Mouse (Mus musculus) frontal cortex, postnatal 36 days (tissue): Measurements from ENCODE around the gene Ccdc184.

ENCODE experiments used
- DNase-seq, 2 experiments: peaks; one replicate each; pipeline ENCODE4 v3.0.0; 2022; ENCODE audit warnings: low spot score in 2 of 2

Ccdc184 gene

GRCm38 (mm10) chr15:98166963-98167644, at the start of gene Ccdc184:
Gene Ccdc184 (plus strand): TSS chr15:98167158.
- peak; percentile 26 to 44 for DNase-seq

DNA sequence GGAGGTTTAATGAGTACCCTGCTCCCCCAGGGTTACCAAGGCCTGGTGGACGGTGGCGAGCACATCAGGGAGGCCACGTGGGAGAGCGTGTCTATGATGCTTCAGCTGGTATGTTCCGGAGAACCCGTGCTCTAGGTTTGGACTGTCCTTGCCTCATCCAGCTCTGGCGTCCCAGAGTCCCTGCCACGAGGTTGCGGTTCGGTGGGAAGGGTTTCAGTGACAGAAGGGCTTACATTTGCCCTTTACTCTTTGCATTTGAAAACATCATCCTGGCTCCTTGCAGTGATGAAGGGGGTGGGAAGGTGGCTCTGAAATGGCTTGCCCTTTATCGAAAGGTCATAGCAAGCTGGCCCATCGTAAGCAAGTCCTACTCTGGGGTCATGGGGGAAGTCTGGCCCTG, 47.6 kb upstream of the Ccdc184 start:
- DNase-seq: no peak

GRCm38 (mm10) chr15:98120831-98121230, 46.1 kb upstream of the Ccdc184 start:
- no peak for DNase-seq

DNA sequence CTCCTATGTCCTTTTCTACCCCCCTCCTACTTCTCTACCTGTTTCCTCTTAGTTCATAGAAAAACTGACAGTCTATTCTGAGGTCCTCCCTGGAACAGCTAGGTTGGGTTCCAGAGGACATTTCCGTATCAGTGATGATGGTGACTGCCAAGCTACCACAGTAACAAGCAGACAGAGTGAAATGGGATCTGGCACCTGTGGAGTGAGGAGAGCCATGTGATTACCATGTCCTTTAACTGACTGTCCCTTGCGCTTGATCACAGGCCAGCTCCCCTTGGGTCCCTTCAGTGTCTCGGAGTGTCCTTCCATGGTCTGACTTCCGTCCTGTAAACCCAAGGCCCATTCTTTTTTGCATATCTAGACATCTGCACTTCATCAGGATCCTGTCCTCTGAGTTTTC, 36.0 kb upstream of the Ccdc184 start:
- no peak for DNase-seq

- no peak for DNase-seq
Measured at GRCm38 (mm10) chr15:98131451-98131850, 35.5 kb upstream of the Ccdc184 start.

- no peak for DNase-seq
Measured at GRCm38 (mm10) chr15:98131942-98132655, 34.9 kb upstream of the Ccdc184 start.

DNA sequence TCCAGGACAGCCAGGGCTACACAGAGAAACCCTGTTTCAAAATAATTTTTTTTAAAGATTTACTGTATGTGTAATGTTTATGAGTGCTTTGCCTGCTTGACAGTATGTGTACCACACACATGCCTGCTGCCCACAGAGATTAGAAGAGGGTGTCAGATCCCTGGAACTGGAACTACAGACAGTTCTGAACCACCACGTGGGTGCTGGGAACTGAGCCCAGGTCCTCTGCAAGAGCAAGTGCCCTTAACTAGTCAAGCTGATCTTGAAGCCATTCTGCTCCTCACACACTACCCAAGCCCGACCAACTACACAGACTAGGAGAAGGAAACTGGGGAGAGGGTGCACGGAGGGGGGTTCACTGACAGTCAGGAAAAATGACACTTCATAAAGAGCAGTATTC, 33.5 kb upstream of the Ccdc184 start:
- no peak for DNase-seq

GRCm38 (mm10) chr15:98134034-98134433, 32.9 kb upstream of the Ccdc184 start:
- no peak for DNase-seq

GRCm38 (mm10) chr15:98134666-98135065, 32.3 kb upstream of the Ccdc184 start:
- no peak for DNase-seq

DNA sequence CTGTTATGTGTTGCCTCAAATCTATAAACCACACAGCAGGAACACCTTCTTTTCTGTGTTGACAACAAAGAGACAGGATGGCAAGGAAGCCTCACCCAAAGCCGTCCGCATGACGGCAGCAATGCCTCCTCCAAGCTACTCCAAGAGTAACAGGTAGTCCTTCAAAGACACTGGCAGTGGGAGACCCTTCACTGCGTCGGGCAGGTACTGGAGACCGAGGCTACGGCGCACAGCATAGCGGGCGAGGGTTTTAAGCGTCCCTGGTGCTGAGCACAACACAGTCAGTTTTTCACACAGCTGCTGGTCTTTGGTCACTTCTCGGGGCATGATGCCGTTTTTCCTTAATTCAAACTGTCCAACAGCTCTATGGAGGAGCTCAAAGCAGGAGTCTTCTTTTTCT, 31.3 kb upstream of the Ccdc184 start:
- no peak for DNase-seq

- no peak for DNase-seq
Measured at GRCm38 (mm10) chr15:98136871-98137270, 30.1 kb upstream of the Ccdc184 start.

- no peak for DNase-seq
Measured at GRCm38 (mm10) chr15:98139763-98140162, 27.2 kb upstream of the Ccdc184 start.

DNA sequence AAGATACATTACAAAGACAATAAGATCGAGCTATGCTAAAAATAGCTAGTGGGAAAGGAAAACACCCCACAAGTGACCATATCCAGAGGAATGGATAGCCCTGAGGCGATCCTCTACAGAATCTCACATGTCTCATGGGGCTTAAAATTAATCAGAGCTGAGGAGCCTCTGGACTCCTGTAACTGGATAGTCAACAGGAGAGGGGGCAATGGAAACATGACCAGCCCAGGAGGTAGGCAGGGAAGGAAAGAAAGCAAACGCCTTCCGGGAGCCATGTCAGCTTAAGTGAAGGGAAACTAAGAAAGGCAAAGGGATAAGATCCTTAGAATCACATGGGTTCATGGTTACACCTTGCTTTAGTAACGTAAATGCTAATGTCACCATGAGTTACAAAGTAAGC, 26.1 kb upstream of the Ccdc184 start:
- DNase-seq: no peak

GRCm38 (mm10) chr15:98142515-98142914, 24.4 kb upstream of the Ccdc184 start:
- no peak for DNase-seq

DNA sequence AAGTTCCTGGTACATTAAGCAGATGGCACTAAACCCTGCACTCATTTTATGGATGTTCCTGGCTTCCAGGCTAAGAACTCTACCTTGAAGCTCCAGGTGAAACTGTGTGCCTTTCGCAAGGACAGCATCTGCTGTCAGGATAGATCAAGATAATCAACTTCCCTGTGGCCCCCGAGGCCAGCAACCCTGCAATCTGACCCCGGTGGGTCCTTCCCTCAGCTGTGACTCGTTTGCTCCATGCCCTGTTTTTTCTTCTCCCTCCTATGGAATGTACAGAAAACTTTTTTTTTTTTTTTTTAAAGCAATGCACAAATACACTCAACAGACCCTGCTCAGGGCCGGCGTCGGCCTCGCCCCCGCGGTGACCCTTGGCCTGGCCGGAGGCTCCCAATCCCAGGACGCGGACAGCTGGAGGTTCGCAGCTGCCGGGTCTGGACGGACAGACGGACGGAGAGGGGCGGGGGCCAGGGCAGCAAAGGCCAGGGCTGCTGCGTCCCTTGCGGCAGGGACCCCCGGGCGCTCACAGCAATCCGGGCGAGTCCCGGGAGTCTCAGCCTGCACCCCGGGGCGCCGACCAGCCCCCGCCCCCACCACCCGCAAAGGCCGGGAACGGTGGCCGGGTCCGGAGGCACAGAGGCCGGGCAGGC, 22.0 kb upstream of the Ccdc184 start:
- no peak for DNase-seq

DNA sequence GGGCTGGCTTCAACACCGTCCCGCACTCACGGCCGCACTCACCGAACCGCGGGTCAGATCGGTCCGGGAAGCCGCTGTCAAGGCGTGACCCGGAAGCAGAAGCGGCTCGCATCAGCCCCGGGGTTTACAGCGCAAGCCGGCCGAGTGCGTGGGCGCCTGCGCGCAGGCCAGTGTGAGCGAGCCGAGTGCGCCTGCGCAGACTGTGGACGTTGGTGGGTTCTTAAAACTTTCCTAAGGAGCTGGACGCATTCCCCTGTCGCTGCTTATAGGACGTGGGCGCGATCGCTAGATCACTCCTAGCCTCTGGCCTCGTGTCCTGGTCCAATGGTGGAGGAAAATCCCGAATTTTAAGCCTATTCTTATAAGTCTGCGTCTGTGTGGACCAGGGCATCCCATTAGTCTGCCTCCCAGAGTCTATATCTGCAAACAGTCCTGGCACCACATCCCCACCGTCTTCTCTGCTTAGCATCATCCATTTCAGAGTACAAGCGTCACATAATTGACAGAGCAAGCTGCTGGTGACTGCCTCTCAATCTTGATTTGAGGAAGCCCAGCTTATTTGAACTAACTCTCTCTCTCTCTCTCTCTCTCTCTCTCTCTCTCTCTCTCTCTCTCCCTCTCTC, 21.3 kb upstream of the Ccdc184 start:
- DNase-seq: peak; percentile 92 to 96

DNA sequence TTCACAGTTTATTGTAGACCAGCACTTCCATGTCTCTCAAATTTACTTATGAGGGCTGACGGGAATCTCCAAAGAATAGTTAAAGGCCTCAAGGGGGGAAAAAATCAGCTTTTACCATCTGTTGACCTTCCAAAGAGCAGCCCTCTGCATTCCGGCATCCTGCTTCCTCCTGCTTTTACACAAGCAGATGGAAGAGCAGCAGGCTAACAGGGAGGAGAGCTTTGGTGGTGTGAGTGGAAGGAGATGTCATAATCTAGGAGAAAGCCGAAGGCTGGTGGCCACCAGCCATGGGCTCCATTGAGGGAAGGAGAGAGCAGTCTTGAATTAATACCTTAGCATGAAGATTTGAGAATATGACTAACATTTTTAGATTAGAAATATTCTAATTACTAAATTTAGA, 18.6 kb upstream of the Ccdc184 start:
- DNase-seq: no peak

DNA sequence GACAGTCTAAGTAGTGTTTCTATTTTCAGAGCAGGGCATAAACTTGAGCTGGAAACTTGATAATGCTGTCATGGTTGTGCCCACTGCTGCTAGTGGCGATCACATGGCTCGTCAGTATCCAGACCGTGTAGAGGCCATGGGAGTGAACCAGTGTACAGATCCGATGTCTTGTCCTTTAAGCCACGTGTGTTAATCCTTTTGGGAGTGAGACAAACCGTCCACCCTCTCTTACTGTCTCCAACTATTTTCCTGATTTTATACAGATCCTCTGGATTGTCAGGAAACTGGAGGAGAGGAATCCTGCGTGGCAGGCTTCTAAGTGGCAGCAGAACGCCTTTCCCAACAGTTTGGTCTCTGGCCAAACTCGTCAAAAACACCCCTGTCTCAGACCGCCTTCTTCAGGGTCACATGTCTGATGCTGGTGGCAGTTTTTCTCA, 17.8 kb upstream of the Ccdc184 start:
- DNase-seq: no peak

DNA sequence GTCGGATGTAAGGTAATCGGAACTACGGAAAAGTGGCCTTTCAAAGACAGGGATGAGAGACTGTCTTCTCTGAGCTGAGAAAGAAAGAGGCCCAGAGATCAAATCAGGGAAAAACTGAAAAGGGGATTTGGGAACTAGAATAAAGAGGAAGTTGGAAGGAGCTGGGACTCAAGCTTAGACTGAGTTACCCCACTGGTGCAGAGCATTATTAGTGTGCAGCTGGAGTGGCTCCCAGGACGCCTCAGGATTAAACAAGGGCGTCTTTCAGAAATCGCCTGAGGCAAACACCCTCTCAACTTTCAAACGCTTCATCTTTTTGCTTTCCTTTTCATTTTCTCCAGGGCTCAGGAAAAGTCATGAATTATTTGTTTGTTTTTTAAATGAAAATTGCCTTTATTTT, 14.0 kb upstream of the Ccdc184 start:
- DNase-seq: no peak

DNA sequence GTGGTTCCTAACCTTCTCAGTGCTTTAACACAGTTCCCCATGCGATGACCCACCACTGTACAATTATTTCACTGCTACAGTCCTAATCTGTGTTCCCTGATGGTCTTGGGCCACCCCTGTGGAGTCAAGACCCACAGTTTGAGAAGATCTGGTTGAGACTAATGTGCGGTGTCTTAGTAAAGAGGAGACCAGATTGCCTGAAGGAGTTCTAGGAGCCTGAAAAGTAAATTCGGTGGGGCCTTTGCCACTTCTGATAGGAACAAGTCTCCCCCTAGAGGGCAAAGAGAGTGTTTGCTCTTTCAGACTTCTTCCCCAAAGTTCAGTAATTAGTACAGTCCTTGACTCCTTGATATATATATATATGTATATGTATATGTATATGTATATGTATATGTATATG, 13.3 kb upstream of the Ccdc184 start:
- peak in 1 of 2 experiments; percentile 38 for DNase-seq

- DNase-seq: no peak
Measured at GRCm38 (mm10) chr15:98154146-98154545, 12.8 kb upstream of the Ccdc184 start.

DNA sequence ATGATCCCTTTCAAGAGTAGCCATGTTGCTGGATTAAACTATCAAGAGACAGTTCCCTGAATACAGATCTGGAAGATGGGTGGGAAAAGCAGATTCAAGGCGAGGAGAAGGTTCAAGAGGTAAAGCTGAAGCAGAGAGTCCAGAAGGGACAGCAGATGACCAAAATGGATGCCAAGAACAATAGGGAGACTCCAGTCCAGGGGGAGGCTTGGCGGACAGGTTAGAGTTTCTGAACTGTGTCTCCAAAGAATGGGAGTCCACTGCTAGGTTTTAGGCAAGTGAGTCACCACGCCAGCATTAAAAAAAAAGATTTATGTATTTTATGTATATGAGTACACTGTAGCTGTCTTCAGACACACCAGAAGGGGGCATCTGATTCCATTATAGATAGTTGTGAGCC, 12.3 kb upstream of the Ccdc184 start:
- DNase-seq: no peak

DNA sequence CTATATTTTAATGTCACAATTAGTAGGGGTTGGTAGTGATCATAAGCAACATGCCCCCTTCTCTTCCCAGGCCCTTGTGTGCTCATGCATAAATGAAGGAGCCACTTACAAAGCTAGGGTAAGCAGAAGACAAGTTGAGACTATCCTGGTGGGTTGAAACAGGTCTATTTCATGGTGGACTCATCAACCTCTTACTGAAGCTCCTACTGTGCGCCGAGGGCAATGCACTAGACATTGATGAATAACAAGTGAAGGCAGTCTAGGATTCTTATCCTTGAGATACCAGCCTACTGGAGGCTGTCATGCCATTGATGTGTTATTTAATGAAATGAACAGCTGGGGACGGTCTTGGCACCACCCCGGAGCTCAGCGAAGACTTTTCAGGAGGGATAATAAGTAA, 11.7 kb upstream of the Ccdc184 start:
- DNase-seq: no peak
